Mouse (Mus musculus): ENCODE results near the gene Fam216a.

Gene Fam216a

DNA sequence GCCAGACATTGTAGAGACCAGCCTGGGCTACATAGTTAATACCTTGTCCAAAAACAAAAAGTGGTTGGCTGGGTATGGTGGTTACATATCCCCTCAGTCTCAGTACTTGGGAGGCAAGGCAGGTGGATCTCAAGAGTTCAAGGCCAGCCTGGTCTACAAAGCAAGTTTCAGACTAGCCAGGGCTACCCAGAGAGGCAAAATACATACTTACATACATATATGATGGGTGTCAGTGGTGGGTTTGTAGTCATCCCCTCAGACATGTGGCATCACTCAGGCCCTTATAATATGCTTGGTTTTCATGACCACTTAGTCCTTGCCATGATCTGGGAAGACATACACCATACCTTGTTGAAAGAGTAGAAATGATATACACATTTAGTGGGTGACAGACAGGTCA is 18.5 kb upstream of the Fam216a start:
- DNase-seq: no peak

DNA sequence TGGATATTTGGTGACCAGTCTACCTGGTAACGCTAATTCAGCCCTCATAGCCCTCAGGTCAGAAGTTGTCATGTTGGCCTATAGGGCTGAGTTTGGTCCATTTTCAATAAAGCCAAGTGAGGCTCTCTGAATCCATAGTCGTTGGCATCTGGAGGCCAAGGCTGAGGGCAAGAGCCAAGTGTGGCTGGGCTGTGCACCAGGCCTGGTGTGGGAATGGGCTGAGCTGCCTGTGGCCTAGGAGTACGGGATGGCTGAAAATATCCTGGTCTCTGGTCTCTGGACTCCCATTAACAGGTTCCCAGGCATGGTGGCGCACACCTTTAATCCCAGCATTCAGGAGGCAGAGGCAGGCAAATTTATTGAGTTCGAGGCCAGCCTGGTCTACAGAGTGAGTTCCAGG is 17.8 kb upstream of the Fam216a start:
- no peak for DNase-seq

DNA sequence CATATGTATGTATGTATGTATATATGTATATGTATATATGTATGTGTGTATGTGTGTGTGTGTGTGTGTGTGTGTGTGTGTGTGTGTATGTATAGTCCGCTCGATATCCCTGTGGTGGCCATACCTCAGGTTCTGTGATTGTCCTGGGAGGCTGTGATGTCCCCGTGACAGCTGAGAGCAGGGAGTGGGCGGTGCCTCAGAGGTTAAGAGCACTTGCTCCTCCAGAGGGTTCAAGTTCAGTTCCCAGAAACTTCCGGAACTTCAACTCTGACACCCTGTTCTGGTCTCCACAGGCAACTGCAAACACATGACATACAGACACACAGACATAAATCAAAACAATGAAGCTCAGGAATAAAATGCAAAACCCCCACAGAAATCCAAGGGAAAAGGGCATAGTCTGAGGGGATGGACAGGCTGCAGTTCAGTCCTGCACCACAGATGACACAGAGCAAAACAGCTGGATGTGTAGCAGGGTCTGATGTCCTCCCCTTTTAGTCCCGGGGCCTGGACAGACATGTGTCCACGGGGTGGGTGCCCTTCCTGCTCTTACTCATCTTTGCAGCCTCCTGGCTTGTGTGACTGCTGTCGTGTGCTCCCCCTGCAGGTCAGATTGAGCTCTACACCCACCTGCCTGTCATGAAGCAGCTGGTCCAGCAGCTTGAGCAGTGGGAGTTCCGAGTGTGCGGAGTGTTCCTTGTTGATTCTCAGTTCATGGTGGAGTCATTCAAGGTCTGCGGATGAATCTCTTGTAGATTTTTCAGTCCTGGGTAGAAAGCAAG is 7.4 kb upstream of the Fam216a start:
- peak; percentile 79 for DNase-seq

GRCm38 (mm10) chr5:122378171-122378570 is 6.0 kb upstream of the Fam216a start:
- no peak for DNase-seq

DNA sequence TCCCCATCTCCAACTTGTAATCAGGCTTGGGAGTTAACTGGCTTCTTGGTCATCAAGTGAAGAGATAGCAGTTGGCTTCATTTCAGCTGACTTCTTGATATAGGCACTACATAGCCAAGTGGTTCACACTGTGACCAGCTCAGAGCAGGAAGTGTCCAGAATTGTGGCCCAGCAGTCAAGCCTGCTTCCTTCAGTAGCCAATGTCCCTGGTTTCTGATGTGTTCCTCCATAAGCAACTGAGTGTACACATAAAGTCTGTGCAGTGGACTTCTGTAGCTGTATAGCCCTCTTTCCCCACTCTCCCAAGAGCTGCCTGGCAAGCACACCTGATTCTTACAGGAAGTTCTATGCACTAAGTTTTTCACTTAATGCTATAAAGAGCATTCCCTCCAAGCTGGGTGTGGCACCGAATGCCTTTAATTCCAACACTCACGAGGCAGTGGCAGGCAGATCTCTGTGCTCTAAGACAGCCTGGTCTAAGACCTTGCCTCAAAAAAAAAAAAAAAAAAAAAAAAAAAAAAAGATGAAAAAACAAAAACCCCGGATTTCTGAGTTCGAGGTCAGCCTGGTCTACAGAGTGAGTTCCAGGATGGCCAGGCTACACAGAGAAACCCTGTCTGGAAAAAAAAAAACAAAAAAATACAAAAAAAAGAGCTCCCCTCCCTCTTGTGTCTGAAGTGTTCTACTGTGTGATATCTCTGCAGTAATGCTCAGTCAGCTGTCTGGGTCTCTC is 5.1 kb upstream of the Fam216a start:
- no peak for DNase-seq

- no peak for DNase-seq
These were observed 714 bp upstream of the Fam216a start for GRCm38 (mm10) chr5:122372878-122373277.

- no peak for DNase-seq
These were observed 473 bp downstream of the Fam216a start, which contains the start of gene Gpn3 for GRCm38 (mm10) chr5:122371591-122372191. Gene Gpn3, plus strand, starts transcription at chr5:122371876.

GRCm38 (mm10) chr5:122354492-122355067 is 17.6 kb downstream of the Fam216a start:
- DNase-seq: no peak

- DNase-seq: peak; percentile 99
These were observed 18.2 kb downstream of the Fam216a start, which contains the start of the genes Rad9b and Vps29 for GRCm38 (mm10) chr5:122353807-122354491. Gene Rad9b, minus strand, starts transcription at chr5:122354233. Gene Vps29, plus strand, starts transcription at chr5:122354369.

DNA sequence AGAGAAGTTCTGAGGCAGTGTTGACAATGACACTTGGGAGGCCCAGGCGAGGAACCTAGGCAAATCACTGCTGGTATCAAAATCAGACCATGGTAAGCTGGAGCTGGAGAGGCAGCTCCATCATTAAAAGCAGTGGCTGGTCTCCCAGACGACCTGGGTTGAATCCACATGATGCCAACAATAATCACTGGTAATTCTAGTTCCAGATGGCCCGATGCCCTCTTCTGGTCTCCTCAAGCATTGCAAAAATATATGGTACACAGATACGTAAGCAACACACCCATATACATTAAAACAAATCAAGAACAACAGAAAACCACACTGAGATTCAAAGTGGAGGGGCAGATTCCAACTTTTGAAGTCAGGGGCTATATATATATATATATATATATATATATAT is 26.4 kb downstream of the Fam216a start:
- no peak for DNase-seq

- DNase-seq: peak; percentile 67
These were observed 27.9 kb downstream of the Fam216a start for GRCm38 (mm10) chr5:122344260-122344659.

GRCm38 (mm10) chr5:122343768-122344167 is 28.4 kb downstream of the Fam216a start:
- DNase-seq: no peak

GRCm38 (mm10) chr5:122342874-122343273 is 29.3 kb downstream of the Fam216a start:
- no peak for DNase-seq

DNA sequence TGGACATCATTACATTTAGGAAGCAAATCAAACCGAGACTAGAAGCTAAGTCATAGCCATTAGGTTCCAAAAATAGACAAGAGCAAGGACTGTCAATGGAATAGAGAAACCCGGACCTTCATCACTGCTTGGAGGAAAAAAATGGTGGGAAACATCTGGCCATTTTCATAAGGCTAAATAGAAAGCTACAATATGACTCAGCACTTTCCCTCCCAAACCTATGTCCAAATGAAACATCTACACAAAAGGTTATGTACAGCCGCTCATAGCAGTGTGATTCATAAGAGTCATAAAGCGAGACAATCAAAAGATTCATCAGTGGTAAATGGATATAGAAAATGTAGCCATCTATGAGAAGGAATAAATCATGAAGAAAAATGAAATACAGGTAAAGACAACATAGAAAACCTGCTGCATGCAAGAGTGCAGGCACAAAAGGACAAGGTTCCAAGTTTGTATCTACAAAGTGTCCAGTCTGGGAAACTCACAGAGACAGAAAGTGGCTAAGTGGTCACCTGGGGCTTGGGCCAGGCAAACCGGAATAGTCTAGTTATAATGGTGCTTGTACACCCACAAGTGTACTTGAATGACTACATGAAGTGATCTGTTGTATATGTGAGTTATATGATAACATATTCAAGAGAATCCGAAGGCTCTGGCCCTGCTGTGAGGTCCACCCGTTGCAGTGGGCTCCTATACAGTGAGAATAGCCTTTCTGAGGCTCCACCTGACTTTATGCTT is 35.4 kb downstream of the Fam216a start:
- no peak for DNase-seq

GRCm38 (mm10) chr5:122334682-122335081 is 37.5 kb downstream of the Fam216a start:
- DNase-seq: no peak

- no peak for DNase-seq
These were observed 41.9 kb downstream of the Fam216a start for GRCm38 (mm10) chr5:122330269-122330668.

DNA sequence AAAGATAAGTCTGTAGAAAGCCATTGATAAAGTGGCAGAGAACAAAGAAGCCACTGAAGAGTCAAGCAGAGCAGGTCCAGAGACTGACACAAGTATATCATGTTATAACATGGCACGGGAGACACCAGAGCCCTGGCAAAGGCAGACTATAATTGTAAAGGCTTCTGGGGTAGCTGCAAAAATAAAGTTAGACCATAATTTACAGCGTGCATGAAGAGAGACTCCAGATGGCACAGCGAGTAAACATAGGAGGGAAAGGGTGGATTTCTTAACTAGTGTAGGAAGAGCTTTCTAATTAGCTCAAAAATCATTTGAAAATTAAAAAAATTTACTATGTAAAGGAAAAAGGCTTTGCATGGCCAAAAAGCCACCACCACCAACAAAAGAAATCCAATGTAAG is 44.9 kb downstream of the Fam216a start:
- DNase-seq: no peak

DNA sequence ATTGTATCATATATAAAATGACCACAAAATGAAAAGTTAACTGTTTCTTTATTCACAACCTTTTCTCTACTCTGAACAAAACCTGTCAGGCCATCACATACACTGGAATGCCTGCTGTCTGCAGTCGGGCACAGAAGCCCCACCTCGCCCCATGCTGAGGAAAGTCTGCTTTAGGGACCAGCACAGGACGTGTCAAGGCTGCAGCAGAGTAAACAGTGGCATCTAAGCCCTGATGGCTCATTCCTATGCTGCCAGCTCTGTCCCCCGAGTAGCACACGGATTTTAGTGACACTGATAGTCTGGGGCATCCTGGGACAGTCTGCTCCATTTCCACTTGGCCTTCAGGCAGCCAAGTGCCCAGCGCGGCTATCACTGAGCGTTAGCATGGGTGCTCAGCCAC is 46.7 kb downstream of the Fam216a start:
- DNase-seq: no peak

- peak; percentile 85 for DNase-seq
These were observed 47.3 kb downstream of the Fam216a start for GRCm38 (mm10) chr5:122324608-122325431.

DNA sequence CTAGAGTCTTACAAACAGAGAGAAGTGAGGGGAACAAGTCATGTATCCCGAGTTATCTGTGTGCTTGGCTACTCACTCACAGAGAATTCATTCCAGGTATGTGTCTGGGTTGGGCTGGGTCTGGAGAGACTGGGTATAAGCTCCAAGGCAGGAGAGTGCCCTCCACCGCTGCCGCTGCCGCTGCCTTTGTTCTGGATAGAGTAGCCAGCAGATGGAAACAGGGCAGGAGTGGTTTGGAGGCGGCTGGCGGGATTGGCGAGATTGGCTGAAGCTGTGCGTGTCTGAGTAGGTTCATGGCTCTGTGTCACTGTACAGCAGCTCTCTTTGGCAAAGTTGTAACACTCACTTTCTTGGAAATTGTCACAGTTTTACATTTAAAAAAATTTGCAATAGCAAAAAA is 48.6 kb downstream of the Fam216a start:
- DNase-seq: no peak

DNA sequence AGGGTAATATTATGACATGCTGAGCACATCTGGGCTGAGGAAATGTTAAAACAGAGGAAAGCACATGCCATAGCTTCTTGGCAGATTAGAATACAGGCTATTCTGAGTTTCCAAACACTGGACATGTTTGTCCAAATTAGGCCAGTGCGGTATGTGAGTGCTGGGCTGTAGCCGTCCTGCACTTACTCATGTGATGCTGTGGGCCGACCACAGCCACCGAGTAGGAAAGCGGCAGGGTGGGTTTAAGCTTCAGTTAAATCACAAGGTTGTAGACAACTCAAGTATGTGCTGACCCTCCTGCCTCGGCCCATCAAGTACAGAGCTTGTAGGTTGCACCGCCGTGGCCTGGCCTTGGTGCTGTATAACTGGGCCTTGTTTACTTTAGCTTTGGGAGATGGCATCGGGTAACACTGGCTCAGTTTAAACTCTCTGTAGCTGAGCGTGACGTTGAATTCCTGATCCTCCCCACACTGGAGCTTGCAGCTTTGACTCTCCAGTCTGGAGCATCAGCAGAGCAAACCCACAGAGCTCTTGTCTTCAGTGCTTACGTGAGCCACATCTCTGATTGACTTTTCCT is 51.9 kb downstream of the Fam216a start:
- DNase-seq: no peak
